Mouse (Mus musculus) T-cell, adult 66 days (primary cell): ENCODE data around the gene Pla2g4f. TPM values are rescaled to one million over a fixed set of nuclear protein-coding genes. Genes with fewer than 3 reads are reported as not detected.

Experiments
- total RNA-seq, 2 experiments: library from RNA; stranded (reverse); gene quantifications; 3 replicates in 1 of 2; 4 replicates in 1 of 2; pipeline ENCODE4 v1.2.4; 2023

The Pla2g4f gene
- under 1 TPM; 0.67 to 0.71 TPM for total RNA-seq

GRCm38 (mm10) chr2:120313976-120314375 is at the start of gene Pla2g4f:
TSS of gene Pla2g4f (minus strand) at chr2:120314165.

GRCm38 (mm10) chr2:120352682-120353646 is 39.0 kb upstream of the Pla2g4f start, which contains the start of gene Vps39:
TSS of gene Vps39 (minus strand) at chr2:120353137.

GRCm38 (mm10) chr2:120288995-120289394 is 25.0 kb downstream of the Pla2g4f start, which contains the start of gene Pla2g4d:
TSS of gene Pla2g4d (minus strand) at chr2:120289197.

Other genes starting within 250 kb of the Pla2g4f start
- gene Ehd4, start 159.6 kb downstream of the Pla2g4f start, total RNA-seq, result 10 to 100 TPM; 19.3 to 22.2 TPM
- gene Pla2g4e, start 68.8 kb downstream of the Pla2g4f start, total RNA-seq, result not detected
- not detected for gene Pla2g4d, start 25.0 kb downstream of the Pla2g4f start, total RNA-seq
- 10 to 100 TPM; 66.4 to 73.2 TPM for gene Vps39, start 39.0 kb upstream of the Pla2g4f start, total RNA-seq
- 10 to 100 TPM; 21.5 to 22.4 TPM for gene Ganc, start 89.7 kb upstream of the Pla2g4f start, total RNA-seq
- gene Tmem87a, start 89.9 kb upstream of the Pla2g4f start, total RNA-seq, result 10 to 100 TPM; 62.4 to 64.3 TPM
- 1 to 10 TPM; 3.7 to 4.6 TPM for gene Capn3, start 141.9 kb upstream of the Pla2g4f start, total RNA-seq
- gene Zfp106, start 249.7 kb upstream of the Pla2g4f start, total RNA-seq, result 10 to 100 TPM; 67.2 to 73.8 TPM